Mouse (Mus musculus): ENCODE results near the gene Arhgap35. TPM values are rescaled to one million over a fixed set of nuclear protein-coding genes. Genes with fewer than 3 reads are reported as not detected.

Arhgap35 gene
- polyA plus RNA-seq, 1 experiment from 2014 or later, result 41.2 TPM

- peak; percentile 91 for ATAC-seq
- Histone ChIP-seq H3K27ac (ENCODE audit: low read length) (no peak overlapping the region), H3K27me3 (replicated peaks; ENCODE audit: control insufficient read depth, insufficient read depth, low read length) (no peaks in the 10 kb centered on the region), H3K4me2 (ENCODE audit: low read length) (peak overlapping the region; percentile 20), H3K9ac (replicated peaks; ENCODE audit: low read depth, low read length) (no peak overlapping the region), H3K4me3 (replicated peaks; ENCODE audit: low read length) (no peak overlapping the region), H3K9me3 (ENCODE audit: control insufficient read depth, low read length) (no peaks in the 10 kb centered on the region), H3K4me1 (replicated peaks; ENCODE audit: control insufficient read depth, insufficient read depth, low read length) (no peaks in the 10 kb centered on the region), H3K36me3 (ENCODE audit: control insufficient read depth, insufficient read depth) (no peaks in the 10 kb centered on the region)
- 36% methylated on average over 12 of the region's 12 CpGs for WGBS
Measured at GRCm38 (mm10) chr7:16628096-16628771, 13.4 kb upstream of the Arhgap35 start.

GRCm38 (mm10) chr7:16623687-16624086 is 8.9 kb upstream of the Arhgap35 start:
- Histone ChIP-seq H3K4me3 (replicated peaks; ENCODE audit: low read length) (no peak overlapping the region), H3K27ac (ENCODE audit: low read length) (no peak overlapping the region), H3K36me3 (ENCODE audit: control insufficient read depth, insufficient read depth) (no peaks in the 10 kb centered on the region), H3K9me3 (ENCODE audit: control insufficient read depth, low read length) (no peaks in the 10 kb centered on the region), H3K4me1 (replicated peaks; ENCODE audit: control insufficient read depth, insufficient read depth, low read length) (peaks cover 4% of the 10 kb centered on the region), H3K9ac (replicated peaks; ENCODE audit: low read depth, low read length) (no peak overlapping the region), H3K27me3 (replicated peaks; ENCODE audit: control insufficient read depth, insufficient read depth, low read length) (0 out of 2 replicates have a peak, but pooled peaks cover 2% of the 10 kb centered on the region), H3K4me2 (ENCODE audit: low read length) (no peak overlapping the region)
- ATAC-seq, result no peak

GRCm38 (mm10) chr7:16623131-16623530 is 8.3 kb upstream of the Arhgap35 start:
- Histone ChIP-seq H3K9ac (replicated peaks; ENCODE audit: low read depth, low read length) (no peak overlapping the region), H3K9me3 (ENCODE audit: control insufficient read depth, low read length) (no peaks in the 10 kb centered on the region), H3K36me3 (ENCODE audit: control insufficient read depth, insufficient read depth) (no peaks in the 10 kb centered on the region), H3K4me2 (ENCODE audit: low read length) (no peak overlapping the region), H3K4me1 (replicated peaks; ENCODE audit: control insufficient read depth, insufficient read depth, low read length) (peaks cover 6% of the 10 kb centered on the region), H3K27me3 (replicated peaks; ENCODE audit: control insufficient read depth, insufficient read depth, low read length) (0 out of 2 replicates have a peak, but pooled peaks cover 2% of the 10 kb centered on the region), H3K4me3 (replicated peaks; ENCODE audit: low read length) (no peak overlapping the region), H3K27ac (ENCODE audit: low read length) (no peak overlapping the region)
- 76% methylated on average over 4 of the region's 4 CpGs for WGBS
- no peak for ATAC-seq

GRCm38 (mm10) chr7:16621066-16621622 is 6.4 kb upstream of the Arhgap35 start:
- Histone ChIP-seq H3K9me3 (ENCODE audit: control insufficient read depth, low read length) (no peaks in the 10 kb centered on the region), H3K4me3 (replicated peaks; ENCODE audit: low read length) (no peak overlapping the region), H3K4me2 (ENCODE audit: low read length) (no peak overlapping the region), H3K27me3 (replicated peaks; ENCODE audit: control insufficient read depth, insufficient read depth, low read length) (peaks cover 6% of the 10 kb centered on the region; the same call in 1 of the 2 replicates), H3K9ac (replicated peaks; ENCODE audit: low read depth, low read length) (no peak overlapping the region), H3K36me3 (ENCODE audit: control insufficient read depth, insufficient read depth) (no peaks in the 10 kb centered on the region), H3K4me1 (replicated peaks; ENCODE audit: control insufficient read depth, insufficient read depth, low read length) (peaks cover 6% of the 10 kb centered on the region), H3K27ac (ENCODE audit: low read length) (no peak overlapping the region)
- WGBS, result 75% methylated on average over 8 of the region's 8 CpGs
- no peak for ATAC-seq

- H3K27me3 ChIP-seq (replicated peaks; ENCODE audit: control insufficient read depth, insufficient read depth, low read length), result peaks cover 6% of the 10 kb centered on the region; the same call in 1 of the 2 replicates
- H3K4me2 ChIP-seq (ENCODE audit: low read length), result peak overlapping the region; percentile 50
- no peaks in the 10 kb centered on the region for H3K36me3 ChIP-seq (ENCODE audit: control insufficient read depth, insufficient read depth)
- no peak overlapping the region for H3K27ac ChIP-seq (ENCODE audit: low read length)
- no peaks in the 10 kb centered on the region for H3K9me3 ChIP-seq (ENCODE audit: control insufficient read depth, low read length)
- WGBS, result 1% methylated on average over 30 of the region's 30 CpGs
- peaks cover 12% of the 10 kb centered on the region for H3K4me1 ChIP-seq (replicated peaks; ENCODE audit: control insufficient read depth, insufficient read depth, low read length)
- no peak for ATAC-seq
- 0 out of 2 replicates have a peak overlapping the region, but pooled peaks have one; percentile 30 for H3K9ac ChIP-seq (replicated peaks; ENCODE audit: low read depth, low read length)
- H3K4me3 ChIP-seq (replicated peaks; ENCODE audit: low read length), result peak overlapping the region; percentile 20
Measured at GRCm38 (mm10) chr7:16618661-16619211, 3.9 kb upstream of the Arhgap35 start.

GRCm38 (mm10) chr7:16617045-16617444 is 2.3 kb upstream of the Arhgap35 start:
- no peak overlapping the region for H3K4me3 ChIP-seq (replicated peaks; ENCODE audit: low read length)
- no peak overlapping the region for H3K27ac ChIP-seq (ENCODE audit: low read length)
- H3K9me3 ChIP-seq (ENCODE audit: control insufficient read depth, low read length), result no peaks in the 10 kb centered on the region
- H3K9ac ChIP-seq (replicated peaks; ENCODE audit: low read depth, low read length), result no peak overlapping the region
- no peak for ATAC-seq
- H3K4me1 ChIP-seq (replicated peaks; ENCODE audit: control insufficient read depth, insufficient read depth, low read length), result peaks cover 23% of the 10 kb centered on the region
- H3K4me2 ChIP-seq (ENCODE audit: low read length), result no peak overlapping the region
- peaks cover 6% of the 10 kb centered on the region; the same call in 1 of the 2 replicates for H3K27me3 ChIP-seq (replicated peaks; ENCODE audit: control insufficient read depth, insufficient read depth, low read length)
- no peaks in the 10 kb centered on the region for H3K36me3 ChIP-seq (ENCODE audit: control insufficient read depth, insufficient read depth)
- 16% methylated on average over 2 of the region's 2 CpGs for WGBS

GRCm38 (mm10) chr7:16614171-16614887 is 464 bp downstream of the Arhgap35 start:
- no peaks in the 10 kb centered on the region for H3K9me3 ChIP-seq (ENCODE audit: control insufficient read depth, low read length)
- H3K4me3 ChIP-seq (replicated peaks; ENCODE audit: low read length), result peak overlapping the region; percentile 90
- no peak; the same call in none of the 2 replicates for ATAC-seq
- no peaks in the 10 kb centered on the region for H3K36me3 ChIP-seq (ENCODE audit: control insufficient read depth, insufficient read depth)
- peaks cover 6% of the 10 kb centered on the region; the same call in 1 of the 2 replicates for H3K27me3 ChIP-seq (replicated peaks; ENCODE audit: control insufficient read depth, insufficient read depth, low read length)
- H3K4me1 ChIP-seq (replicated peaks; ENCODE audit: control insufficient read depth, insufficient read depth, low read length), result peaks cover 50% of the 10 kb centered on the region
- WGBS, result under 1% methylated on average over 42 of the region's 101 CpGs
- H3K9ac ChIP-seq (replicated peaks; ENCODE audit: low read depth, low read length), result peak overlapping the region; percentile 98
- H3K4me2 ChIP-seq (ENCODE audit: low read length), result peak overlapping the region; percentile 81
- peak overlapping the region; percentile 100 for H3K27ac ChIP-seq (ENCODE audit: low read length)

GRCm38 (mm10) chr7:16613461-16614170 is 1.2 kb downstream of the Arhgap35 start:
- Histone ChIP-seq H3K9me3 (ENCODE audit: control insufficient read depth, low read length) (no peaks in the 10 kb centered on the region), H3K4me3 (replicated peaks; ENCODE audit: low read length) (peak overlapping the region; percentile 90), H3K36me3 (ENCODE audit: control insufficient read depth, insufficient read depth) (no peaks in the 10 kb centered on the region), H3K27me3 (replicated peaks; ENCODE audit: control insufficient read depth, insufficient read depth, low read length) (peaks cover 4% of the 10 kb centered on the region; the same call in 1 of the 2 replicates), H3K4me2 (ENCODE audit: low read length) (peak overlapping the region; percentile 81), H3K9ac (replicated peaks; ENCODE audit: low read depth, low read length) (peak overlapping the region; percentile 98), H3K27ac (ENCODE audit: low read length) (peak overlapping the region; percentile 100), H3K4me1 (replicated peaks; ENCODE audit: control insufficient read depth, insufficient read depth, low read length) (peaks cover 47% of the 10 kb centered on the region)
- no peak for ATAC-seq
- WGBS, result under 1% methylated on average over 20 of the region's 20 CpGs
